Mouse (Mus musculus): Measurements from ENCODE around the gene Dpm3.

DNA sequence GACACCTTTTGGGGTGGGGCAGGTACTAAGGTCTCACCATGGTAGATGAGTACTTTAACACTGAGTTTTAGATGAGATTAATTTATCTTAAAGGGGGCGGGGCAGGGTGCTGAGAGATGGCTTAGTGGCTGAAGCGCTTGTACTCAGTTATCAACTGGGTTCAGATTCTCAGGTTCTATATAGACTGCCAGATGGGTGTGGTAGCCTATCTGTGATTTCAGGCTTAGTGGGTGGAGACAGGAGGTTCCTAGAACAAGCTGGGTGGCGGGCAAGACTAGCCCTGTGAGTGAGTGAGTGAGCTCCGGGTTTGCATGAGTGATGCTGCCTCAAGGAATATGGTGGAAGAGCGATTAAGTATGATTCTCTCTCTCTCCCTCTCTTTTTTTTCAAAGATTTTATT is 4.2 kb upstream of the Dpm3 start:
- TF ChIP-seq POLR2A (IDR thresholded peaks at IDR 0.05; ENCODE audit: extremely low read depth, insufficient read depth, low read length) (no peak), CTCF (IDR thresholded peaks at IDR 0.05; ENCODE audit: extremely low read depth, insufficient read depth, low read length) (no peak)
